Mouse (Mus musculus): ENCODE measurements at regions not wholly inside any gene's neighbourhood (a gene's known extent, or its start where the extent isn't known, plus 50 kb on each side); places are given as distances from the start of the nearest gene placed in this dataset.
A peak's percentile ranks its signal among the peaks of the same experiment; 100 is the strongest.

- intact Hi-C loops (cut with DNase I), result loop anchor here (5.0 kb wide), 2 partner anchors 399 to 1059 kb away; partner anchors contain the start of gene Cxcl12
- DNase-seq, result peak; percentile 84
Measured at GRCm38 (mm10) chr6:116767738-116768522, 51.2 kb upstream of the Tmem72 start.

GRCm38 (mm10) chr6:116774954-116775675 lies 58.4 kb upstream of the Tmem72 start:
- DNase-seq, result peak; percentile 51
- intact Hi-C loops (cut with DNase I), result no loop called here

GRCm38 (mm10) chr6:116786553-116787335 lies 70.0 kb upstream of the Tmem72 start:
- no peak for DNase-seq
- intact Hi-C loops (cut with DNase I), result no loop called here

- intact Hi-C loops (cut with DNase I), result no loop called here
- no peak for DNase-seq
Measured at GRCm38 (mm10) chr6:116793321-116793960, 76.7 kb upstream of the Tmem72 start.

GRCm38 (mm10) chr6:116793961-116794336 lies 77.2 kb upstream of the Tmem72 start:
- DNase-seq, result no peak
- intact Hi-C loops (cut with DNase I), result no loop called here

GRCm38 (mm10) chr6:116821215-116821912 lies 104.7 kb upstream of the Tmem72 start:
- intact Hi-C loops (cut with DNase I), result no loop called here
- DNase-seq, result peak; percentile 29

GRCm38 (mm10) chr6:116822605-116823004 lies 105.9 kb upstream of the Tmem72 start:
- intact Hi-C loops (cut with DNase I), result no loop called here
- DNase-seq, result no peak

GRCm38 (mm10) chr6:116825628-116826027 lies 108.9 kb upstream of the Tmem72 start:
- DNase-seq, result no peak
- intact Hi-C loops (cut with DNase I), result no loop called here

GRCm38 (mm10) chr6:116829341-116829740 lies 112.6 kb upstream of the Tmem72 start:
- intact Hi-C loops (cut with DNase I), result no loop called here
- DNase-seq, result peak; percentile 67

- intact Hi-C loops (cut with DNase I), result no loop called here
- DNase-seq, result no peak
Measured at GRCm38 (mm10) chr6:116845990-116846862, 129.5 kb upstream of the Tmem72 start.

- no peak for DNase-seq
- intact Hi-C loops (cut with DNase I), result no loop called here
Measured at GRCm38 (mm10) chr6:116848538-116849093, 131.9 kb upstream of the Tmem72 start.

GRCm38 (mm10) chr6:116854029-116854428 lies 137.3 kb upstream of the Tmem72 start:
- DNase-seq, result no peak
- intact Hi-C loops (cut with DNase I), result no loop called here

- DNase-seq, result no peak
- intact Hi-C loops (cut with DNase I), result no loop called here
Measured at GRCm38 (mm10) chr6:116856093-116856492, 139.4 kb upstream of the Tmem72 start.

GRCm38 (mm10) chr6:116856917-116857491 lies 140.3 kb upstream of the Tmem72 start:
- no peak for DNase-seq
- intact Hi-C loops (cut with DNase I), result no loop called here

- intact Hi-C loops (cut with DNase I), result no loop called here
- no peak for DNase-seq
Measured at GRCm38 (mm10) chr6:116863130-116863529, 146.4 kb upstream of the Tmem72 start.

- intact Hi-C loops (cut with DNase I), result no loop called here
- no peak for DNase-seq
Measured at GRCm38 (mm10) chr6:116863626-116864025, 146.9 kb upstream of the Tmem72 start.

- no peak for DNase-seq
- intact Hi-C loops (cut with DNase I), result no loop called here
Measured at GRCm38 (mm10) chr6:116893299-116893698, 176.6 kb upstream of the Tmem72 start.

- intact Hi-C loops (cut with DNase I), result no loop called here
Measured at GRCm38 (mm10) chr6:116894252-116894651, 177.5 kb upstream of the Tmem72 start.

GRCm38 (mm10) chr6:116895114-116895513 lies 178.4 kb upstream of the Tmem72 start:
- intact Hi-C loops (cut with DNase I), result no loop called here
- DNase-seq, result peak; percentile 86

More at GRCm38 (mm10) chr6:116894252-116894651, 177.5 kb upstream of the Tmem72 start:
- DNase-seq, result no peak
